Mouse (Mus musculus) right cerebral cortex, postnatal 36 days (tissue): Measurements from ENCODE around the gene Plekha4.
"Not testable (repeated sequence)": the region's sequence is repeated elsewhere in the genome, so short reads cannot be mapped to it uniquely, and the experiment has no call there.

Experiments
- DNase-seq, 2 experiments: peaks; one replicate each; pipeline ENCODE4 v3.0.0; 2022; ENCODE audit warnings: low spot score in 2 of 2, mixed read lengths in 1 of 2

Gene Plekha4

GRCm38 (mm10) chr7:45525809-45526473, at the start of gene Plekha4, which contains the start of gene Ppp1r15a:
Gene Plekha4 (plus strand): TSS chr7:45526330.
Gene Ppp1r15a (minus strand): TSS chr7:45526268.
- peak; percentile 86 to 88 for DNase-seq

GRCm38 (mm10) chr7:45476453-45476852, 49.7 kb upstream of the Plekha4 start:
- DNase-seq, result no peak

- DNase-seq, result no peak
Observed at GRCm38 (mm10) chr7:45477003-45477402, 49.1 kb upstream of the Plekha4 start.

GRCm38 (mm10) chr7:45478774-45479173, 47.4 kb upstream of the Plekha4 start:
- no peak for DNase-seq

- not testable (repeated sequence) for DNase-seq
Observed at GRCm38 (mm10) chr7:45480310-45480709, 45.8 kb upstream of the Plekha4 start.

- peak; percentile 56 to 72 for DNase-seq
Observed at GRCm38 (mm10) chr7:45481374-45481927, 44.7 kb upstream of the Plekha4 start, which contains the start of gene Tulp2. Gene Tulp2 (plus strand): TSS chr7:45481877.

GRCm38 (mm10) chr7:45482166-45482565, 44.0 kb upstream of the Plekha4 start:
- no peak for DNase-seq

GRCm38 (mm10) chr7:45484985-45485384, 41.1 kb upstream of the Plekha4 start:
- DNase-seq, result not testable (repeated sequence)

GRCm38 (mm10) chr7:45486158-45486557, 40.0 kb upstream of the Plekha4 start:
- no peak for DNase-seq

- DNase-seq, result no peak
Observed at GRCm38 (mm10) chr7:45486761-45487415, 39.2 kb upstream of the Plekha4 start, which contains the start of gene Gm45808. Gene Gm45808 (minus strand): TSS chr7:45486811.

- no peak for DNase-seq
Observed at GRCm38 (mm10) chr7:45487861-45488292, 38.3 kb upstream of the Plekha4 start.

GRCm38 (mm10) chr7:45488293-45489204, 37.6 kb upstream of the Plekha4 start, which contains the start of gene Dhdh:
Gene Dhdh (minus strand): TSS chr7:45488805.
- DNase-seq, result no peak

- no peak for DNase-seq
Observed at GRCm38 (mm10) chr7:45489578-45489977, 36.6 kb upstream of the Plekha4 start.

GRCm38 (mm10) chr7:45490822-45491221, 35.3 kb upstream of the Plekha4 start:
- DNase-seq, result peak in 1 of 2 experiments; percentile 20

GRCm38 (mm10) chr7:45491264-45491663, 34.9 kb upstream of the Plekha4 start:
- no peak for DNase-seq

- DNase-seq, result no peak
Observed at GRCm38 (mm10) chr7:45492225-45492844, 33.8 kb upstream of the Plekha4 start.

- no peak for DNase-seq
Observed at GRCm38 (mm10) chr7:45492951-45493350, 33.2 kb upstream of the Plekha4 start.

GRCm38 (mm10) chr7:45494548-45494947, 31.6 kb upstream of the Plekha4 start:
- no peak for DNase-seq

- DNase-seq, result no peak
Observed at GRCm38 (mm10) chr7:45498427-45498826, 27.7 kb upstream of the Plekha4 start.

GRCm38 (mm10) chr7:45507583-45507982, 18.5 kb upstream of the Plekha4 start:
- DNase-seq, result no peak

- DNase-seq, result no peak
Observed at GRCm38 (mm10) chr7:45508561-45508960, 17.6 kb upstream of the Plekha4 start.
